Mouse (Mus musculus): ENCODE results near the gene Mrgprf.

- TF ChIP-seq POLR2A (IDR thresholded peaks at IDR 0.05; ENCODE audit: control insufficient read depth in 1 of 2, insufficient read depth in 1 of 2, low read depth in 1 of 2, low read length in 2 of 2, poor library complexity in 1 of 2): no peak
- TF ChIP-seq CTCF (IDR thresholded peaks at IDR 0.05 in 2 of 3, conservative IDR thresholded peaks at IDR 0.05 in 1 of 3; ENCODE audit: control insufficient read depth in 1 of 3, insufficient read depth in 1 of 3, low read depth in 2 of 3, low read length in 3 of 3, poor library complexity in 1 of 3, severe bottlenecking in 1 of 3): no peak
- no peak for TF ChIP-seq EP300 (IDR thresholded peaks at IDR 0.05; ENCODE audit: low read depth in 1 of 2, low read length in 2 of 2)
Observed at GRCm38 (mm10) chr7:145330641-145331040, 30.0 kb downstream of the Mrgprf start.
